Mouse (Mus musculus) stomach, embryonic 14.5 days (tissue): ENCODE results near the gene Emilin2. TPM values are rescaled to one million over a fixed set of nuclear protein-coding genes. Genes with fewer than 3 reads are reported as not detected.

Source experiments
- ATAC-seq: fragments of 200-750 bp; cut with Nextera tagmentation; 2 replicates; pipeline ENCODE4 v1.8.0; 2017; ENCODE audit warnings: low read depth, moderate TSS enrichment; ENCODE audit not compliant: insufficient number of reproducible peaks, insufficient read depth, low FRiP score
- H3K27ac ChIP-seq: fragments of 300-500 bp; sonication (generic); 2 replicates; pipeline ENCODE4 v1.5.1; 2014; ENCODE audit warnings: mild to moderate bottlenecking, low read length, moderate library complexity, mixed read lengths
- H3K27me3 ChIP-seq: fragments of 300-500 bp; sonication (generic); 2 replicates; pipeline ENCODE4 v1.6.1; 2014; ENCODE audit warnings: low read length, control low read depth, mixed read lengths; ENCODE audit not compliant: control insufficient read depth, insufficient read depth
- H3K36me3 ChIP-seq: fragments of 300-500 bp; sonication (generic); 2 replicates; pipeline ENCODE4 v1.6.1; 2014; ENCODE audit warnings: mild to moderate bottlenecking, control low read depth, low read length, moderate library complexity, mixed read lengths; ENCODE audit not compliant: control insufficient read depth, insufficient read depth
- H3K4me1 ChIP-seq: fragments of 300-500 bp; sonication (generic); 2 replicates; pipeline ENCODE4 v1.6.1; 2014; ENCODE audit warnings: low read length, control low read depth, mixed read lengths; ENCODE audit not compliant: control insufficient read depth, insufficient read depth
- H3K4me2 ChIP-seq: fragments of 300-500 bp; sonication (generic); replicated peaks from 2 replicates; pipeline ENCODE4 v1.6.1; 2014; ENCODE audit warnings: low read depth, low read length, control low read depth
- H3K4me3 ChIP-seq: fragments of 300-500 bp; sonication (generic); 2 replicates; pipeline ENCODE4 v1.5.1; 2014; ENCODE audit warnings: low read depth, low read length, control low read depth
- H3K9ac ChIP-seq: fragments of 300-500 bp; sonication (generic); replicated peaks from 2 replicates; pipeline ENCODE4 v1.6.1; 2014; ENCODE audit warnings: low read depth, mild to moderate bottlenecking, control low read depth, low read length, moderate library complexity, mixed read lengths
- H3K9me3 ChIP-seq: fragments of 300-500 bp; sonication (generic); 2 replicates; pipeline ENCODE4 v1.6.1; 2016; ENCODE audit warnings: low read depth, low read length, control low read depth; ENCODE audit not compliant: control insufficient read depth
- WGBS: fragments of 180-500 bp; shearing (Covaris S2); extraction: QIAGEN DNeasy Blood & Tissue Kit; methylation state at CpG from one replicate; pipeline ENCODE4 v1.1.7; 2014; 5-methylcytosine and 5-hydroxymethylcytosine counted together
- polyA plus RNA-seq: library from polyadenylated mRNA; unstranded; fragments of >200 nt; fragmentation: Nextera tagmentation; extraction: Ambion mirVana; gene quantifications from 2 replicates; pipeline ENCODE4 v1.2.1, GENCODE M21; 2014

Emilin2 gene
- polyA plus RNA-seq, 1 experiment from 2014 or later = 1.5 TPM

GRCm38 (mm10) chr17:71292897-71293296 lies 18.9 kb downstream of the Emilin2 start:
- Histone ChIP-seq H3K27ac (no peak overlapping the region), H3K9me3 (no peaks in the 10 kb centered on the region), H3K27me3 (no peaks in the 10 kb centered on the region), H3K9ac (no peak overlapping the region), H3K4me2 (no peak overlapping the region), H3K4me1 (no peaks in the 10 kb centered on the region), H3K4me3 (no peak overlapping the region), H3K36me3 (no peaks in the 10 kb centered on the region)
- WGBS = 74% methylated on average over 4 of the region's 4 CpGs
- no peak for ATAC-seq

- ATAC-seq = no peak
- H3K36me3 ChIP-seq = no peaks in the 10 kb centered on the region
- WGBS = 90% methylated on average over 6 of the region's 6 CpGs
- no peak overlapping the region for H3K4me2 ChIP-seq
- no peaks in the 10 kb centered on the region for H3K4me1 ChIP-seq
- no peaks in the 10 kb centered on the region for H3K9me3 ChIP-seq
- H3K27me3 ChIP-seq = no peaks in the 10 kb centered on the region
- H3K27ac ChIP-seq = no peak overlapping the region
- H3K4me3 ChIP-seq = no peak overlapping the region
- H3K9ac ChIP-seq = no peak overlapping the region
These were observed 19.8 kb downstream of the Emilin2 start for GRCm38 (mm10) chr17:71291897-71292420.

- no peaks in the 10 kb centered on the region for H3K36me3 ChIP-seq
- no peak; the same call in 1 of the 2 replicates for ATAC-seq
- 83% methylated on average over 7 of the region's 7 CpGs for WGBS
- no peaks in the 10 kb centered on the region for H3K27me3 ChIP-seq
- no peak overlapping the region for H3K4me3 ChIP-seq
- no peak overlapping the region for H3K9ac ChIP-seq
- H3K4me2 ChIP-seq = no peak overlapping the region
- H3K9me3 ChIP-seq = no peaks in the 10 kb centered on the region
- H3K27ac ChIP-seq = no peak overlapping the region
- no peaks in the 10 kb centered on the region for H3K4me1 ChIP-seq
These were observed 21.0 kb downstream of the Emilin2 start for GRCm38 (mm10) chr17:71290486-71291410.

- ATAC-seq = no peak; the same call in 1 of the 2 replicates
- Histone ChIP-seq H3K27me3 (no peaks in the 10 kb centered on the region), H3K9ac (no peak overlapping the region), H3K27ac (no peak overlapping the region), H3K4me1 (peaks cover 8% of the 10 kb centered on the region), H3K4me3 (no peak overlapping the region), H3K36me3 (no peaks in the 10 kb centered on the region), H3K9me3 (no peaks in the 10 kb centered on the region), H3K4me2 (no peak overlapping the region)
- 78% methylated on average over 6 of the region's 6 CpGs for WGBS
These were observed 22.1 kb downstream of the Emilin2 start for GRCm38 (mm10) chr17:71289572-71290176.

- ATAC-seq = no peak
These were observed 22.8 kb downstream of the Emilin2 start for GRCm38 (mm10) chr17:71288808-71289548.

DNA sequence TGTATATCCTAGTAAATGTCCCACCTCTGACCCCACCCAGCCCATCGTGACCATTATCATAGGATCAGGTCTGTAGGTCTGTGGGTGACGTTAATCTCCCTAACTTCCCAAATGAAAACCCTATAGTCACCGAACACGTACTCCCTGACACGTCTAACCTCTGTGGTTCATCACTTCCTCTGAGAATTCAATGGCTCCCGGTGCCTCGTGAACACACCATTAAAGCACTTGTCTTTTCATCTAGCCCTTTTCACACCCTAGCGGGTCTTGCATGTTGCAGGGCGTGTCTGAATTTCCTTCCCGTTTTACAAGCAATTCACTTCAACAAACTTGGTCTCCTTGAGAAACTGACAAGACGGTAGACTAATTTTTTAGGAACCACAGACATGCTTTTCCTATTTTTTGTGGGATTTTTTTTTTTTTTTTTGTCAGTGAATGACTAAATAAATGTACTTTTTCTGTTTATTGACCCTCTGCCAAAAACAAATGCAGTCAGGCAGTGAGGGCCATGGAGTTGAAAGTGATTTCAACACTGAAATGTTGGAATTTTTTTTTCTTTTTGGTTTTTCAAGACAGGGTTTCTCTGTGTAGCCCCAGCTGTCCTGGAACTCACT lies 23.5 kb downstream of the Emilin2 start:
- no peak for ATAC-seq
- peaks cover 8% of the 10 kb centered on the region for H3K4me1 ChIP-seq
- no peaks in the 10 kb centered on the region for H3K36me3 ChIP-seq
- H3K27ac ChIP-seq = no peak overlapping the region
- 87% methylated on average over 11 of the region's 11 CpGs for WGBS
- no peaks in the 10 kb centered on the region for H3K27me3 ChIP-seq
- no peak overlapping the region for H3K4me3 ChIP-seq
- H3K4me2 ChIP-seq = no peak overlapping the region
- H3K9me3 ChIP-seq = no peaks in the 10 kb centered on the region
- no peak overlapping the region for H3K9ac ChIP-seq

More at GRCm38 (mm10) chr17:71288808-71289548, 22.8 kb downstream of the Emilin2 start:
- Histone ChIP-seq H3K4me2 (no peak overlapping the region), H3K9me3 (no peaks in the 10 kb centered on the region), H3K4me3 (no peak overlapping the region), H3K9ac (no peak overlapping the region), H3K27ac (no peak overlapping the region), H3K4me1 (peaks cover 8% of the 10 kb centered on the region), H3K27me3 (no peaks in the 10 kb centered on the region), H3K36me3 (no peaks in the 10 kb centered on the region)
- 83% methylated on average over 10 of the region's 10 CpGs for WGBS

- Histone ChIP-seq H3K4me3 (no peak overlapping the region), H3K4me2 (no peak overlapping the region), H3K27me3 (no peaks in the 10 kb centered on the region), H3K36me3 (no peaks in the 10 kb centered on the region), H3K9me3 (no peaks in the 10 kb centered on the region), H3K27ac (no peak overlapping the region), H3K4me1 (peaks cover 8% of the 10 kb centered on the region), H3K9ac (no peak overlapping the region)
- ATAC-seq = no peak
- 94% methylated on average over 7 of the region's 7 CpGs for WGBS
These were observed 24.2 kb downstream of the Emilin2 start for GRCm38 (mm10) chr17:71287586-71287985.

DNA sequence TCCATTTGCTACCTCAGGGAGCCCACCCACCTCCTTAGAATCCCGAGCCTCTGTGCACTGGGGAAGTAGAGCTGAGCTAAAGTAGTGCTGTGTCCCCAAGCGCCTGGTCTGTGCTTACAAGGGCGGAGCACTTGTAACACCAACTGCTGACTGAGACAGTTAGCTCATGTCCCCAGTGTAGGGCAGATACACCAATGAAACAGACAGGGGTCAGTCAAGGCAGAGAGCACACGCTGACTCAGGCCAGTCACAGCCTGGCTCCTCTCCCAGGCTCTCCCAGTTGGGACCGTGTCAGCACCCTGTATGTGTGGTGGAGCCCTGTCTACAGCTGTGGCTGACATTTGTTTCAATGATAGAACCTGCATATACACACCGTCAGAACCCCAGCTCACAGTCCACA lies 25.8 kb downstream of the Emilin2 start:
- WGBS = 69% methylated on average over 6 of the region's 6 CpGs
- Histone ChIP-seq H3K27me3 (no peaks in the 10 kb centered on the region), H3K4me1 (peaks cover 8% of the 10 kb centered on the region), H3K9me3 (no peaks in the 10 kb centered on the region), H3K9ac (no peak overlapping the region), H3K36me3 (no peaks in the 10 kb centered on the region), H3K4me3 (no peak overlapping the region), H3K4me2 (no peak overlapping the region), H3K27ac (no peak overlapping the region)
- no peak for ATAC-seq
